Mouse (Mus musculus) layer of hippocampus, adult 8-10 months (tissue): ENCODE measurements around the gene Iqsec1. TPM values are rescaled to one million over a fixed set of nuclear protein-coding genes. Genes with fewer than 3 reads are reported as not detected.

Experiments
- DNase-seq, 2 experiments: peaks; one replicate each; pipeline ENCODE4 v3.0.0; 2022; ENCODE audit warnings: low spot score in 2 of 2
- microRNA-seq, 2 experiments: library from miRNA; unstranded; fragments of <30 nt; microRNA quantifications; one replicate each; pipeline ENCODE4 v1.2.0; 2022
- total RNA-seq, 4 experiments: library from RNA; stranded (reverse); gene quantifications; 2 replicates each; pipeline ENCODE4 v1.2.4; 2022

The Iqsec1 gene
- total RNA-seq, 4 experiments from 2014 or later, result 262 to 273 (median 267) TPM

DNA sequence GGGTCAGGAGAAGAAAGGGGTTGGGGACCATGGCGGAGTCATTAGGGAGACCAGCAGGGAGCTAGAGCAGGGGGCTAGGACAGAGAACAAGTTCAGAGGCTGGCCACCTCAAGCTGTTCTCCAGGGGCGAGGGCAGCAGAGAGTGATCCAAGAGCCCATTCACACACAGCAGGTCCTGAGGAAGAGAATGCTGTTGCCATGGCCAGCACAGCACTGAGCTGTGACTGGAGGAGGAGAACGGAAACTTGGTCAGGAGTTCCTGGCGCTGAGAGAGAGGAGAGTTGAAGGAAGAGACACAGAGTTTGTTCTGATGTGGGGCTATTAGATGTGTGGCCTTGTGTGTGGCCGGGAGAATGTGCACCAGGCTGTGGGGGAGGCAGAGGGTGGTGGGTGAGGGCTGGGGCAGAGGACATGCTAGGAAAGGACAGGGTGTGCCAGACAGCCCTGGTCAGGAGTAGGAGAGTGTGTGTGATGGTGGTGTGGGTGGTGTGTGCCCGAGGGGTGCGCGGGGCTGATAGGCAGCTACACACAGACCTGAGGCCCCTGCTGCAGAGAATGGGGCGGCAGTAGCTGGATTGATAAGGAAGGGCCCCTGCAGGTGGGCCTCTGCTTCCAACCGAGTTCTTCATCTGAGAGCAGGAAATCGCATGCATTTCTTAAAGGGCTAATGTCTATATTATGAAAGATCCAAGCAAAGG is 365.6 kb downstream of the Iqsec1 start:
- no peak for DNase-seq

GRCm38 (mm10) chr6:90621584-90621890 is 366.9 kb downstream of the Iqsec1 start:
- DNase-seq, result no peak

DNA sequence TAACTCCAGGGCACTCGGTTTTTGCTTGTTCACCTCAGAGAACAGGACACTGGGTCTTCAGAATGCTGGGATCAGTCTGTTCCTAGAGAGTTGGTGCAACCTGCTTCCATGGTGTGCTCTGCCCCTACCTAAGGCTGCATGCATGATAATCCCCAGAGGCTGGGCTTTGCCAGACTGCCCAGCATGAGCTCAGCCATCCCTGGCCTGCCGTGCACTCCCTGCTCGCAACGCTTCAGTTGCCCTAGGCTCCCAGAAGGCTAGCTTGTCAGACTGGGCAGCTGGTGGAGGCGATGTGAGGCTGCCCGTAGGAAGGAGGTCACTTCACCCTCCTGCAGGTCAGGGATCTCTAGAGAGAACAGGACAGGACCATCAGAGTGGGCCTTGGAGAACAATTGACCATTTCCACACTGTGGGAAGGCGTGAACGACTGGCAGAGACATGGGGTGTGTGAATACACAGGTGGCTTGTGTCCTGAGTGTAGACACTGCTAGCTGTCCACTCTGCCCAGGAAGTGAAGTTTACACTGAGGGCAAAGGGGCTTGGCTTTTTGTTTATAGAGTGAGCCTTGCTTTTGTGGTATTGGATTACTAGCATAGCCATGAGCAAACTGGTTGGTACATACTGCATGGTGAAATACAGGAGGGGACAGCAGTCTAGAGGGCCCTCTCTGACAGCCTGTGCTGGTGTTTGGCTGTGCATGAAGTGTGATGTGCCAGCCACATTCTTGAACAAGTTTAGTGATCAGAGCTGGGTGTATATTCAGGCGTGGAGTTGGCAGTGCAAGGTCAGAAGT is 367.5 kb downstream of the Iqsec1 start:
- no peak for DNase-seq

DNA sequence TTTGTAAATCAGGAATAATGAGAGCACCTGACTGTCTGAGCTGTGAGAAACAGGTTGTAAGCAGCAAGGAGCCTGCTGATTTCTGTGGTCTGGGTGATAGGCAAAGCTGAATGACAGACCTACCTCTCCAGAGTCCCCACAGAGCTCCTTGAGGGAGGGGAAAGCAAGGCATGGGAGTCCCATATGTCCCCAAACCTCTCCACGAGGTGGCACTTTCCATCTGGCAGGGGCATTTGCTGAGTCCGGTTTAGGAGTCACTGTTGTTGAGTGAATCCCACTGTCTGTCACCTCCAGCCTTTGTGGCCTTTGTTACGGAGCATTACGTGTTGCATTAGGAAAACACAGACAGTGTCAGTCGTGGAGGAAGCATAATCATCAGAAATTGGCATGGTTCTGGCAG is 368.5 kb downstream of the Iqsec1 start:
- DNase-seq, result no peak

- no peak for DNase-seq
Measured at GRCm38 (mm10) chr6:90618821-90619636, 369.5 kb downstream of the Iqsec1 start.

GRCm38 (mm10) chr6:90618274-90618673 is 370.2 kb downstream of the Iqsec1 start:
- DNase-seq, result no peak

DNA sequence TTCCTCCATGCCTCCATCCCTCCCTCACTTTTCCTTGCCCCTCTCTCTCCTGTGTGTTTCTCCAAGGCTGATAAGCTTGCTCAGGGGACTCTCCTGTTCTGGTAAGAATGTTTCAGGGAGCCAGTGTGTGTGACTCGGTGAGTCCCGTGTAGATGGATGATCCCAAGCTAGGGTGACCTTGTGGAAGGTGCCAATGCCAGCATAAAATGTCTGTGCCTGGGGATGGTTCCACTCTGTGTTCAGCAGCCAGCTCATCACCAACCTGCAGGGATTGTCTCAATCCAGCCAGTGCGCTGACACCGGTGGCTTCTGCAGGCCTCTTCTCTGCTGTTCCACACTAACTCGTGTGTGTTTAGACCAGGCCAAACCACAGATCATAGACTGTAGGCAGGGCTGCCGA is 372.0 kb downstream of the Iqsec1 start:
- no peak for DNase-seq

DNA sequence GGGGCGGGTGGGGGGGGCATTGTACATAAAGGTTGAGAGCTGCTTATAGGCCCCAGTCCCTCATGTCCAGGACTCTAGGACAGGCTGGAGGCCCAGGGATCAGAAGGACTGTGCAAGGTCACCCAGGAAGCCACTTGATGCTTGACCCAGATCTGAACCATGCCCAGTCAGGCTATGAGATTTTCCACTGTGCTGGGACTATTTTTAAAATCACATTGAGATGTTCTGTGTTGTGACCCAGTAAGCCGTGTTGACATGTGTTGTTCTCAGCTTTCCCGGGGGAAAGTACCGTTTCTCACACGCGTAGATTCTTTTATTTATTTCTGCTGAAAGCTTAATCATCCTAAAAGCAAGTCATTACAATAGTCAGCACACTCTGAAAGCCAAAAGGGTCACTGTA is 372.5 kb downstream of the Iqsec1 start:
- DNase-seq, result no peak

- DNase-seq, result no peak
Measured at GRCm38 (mm10) chr6:90615362-90615761, 373.1 kb downstream of the Iqsec1 start.

DNA sequence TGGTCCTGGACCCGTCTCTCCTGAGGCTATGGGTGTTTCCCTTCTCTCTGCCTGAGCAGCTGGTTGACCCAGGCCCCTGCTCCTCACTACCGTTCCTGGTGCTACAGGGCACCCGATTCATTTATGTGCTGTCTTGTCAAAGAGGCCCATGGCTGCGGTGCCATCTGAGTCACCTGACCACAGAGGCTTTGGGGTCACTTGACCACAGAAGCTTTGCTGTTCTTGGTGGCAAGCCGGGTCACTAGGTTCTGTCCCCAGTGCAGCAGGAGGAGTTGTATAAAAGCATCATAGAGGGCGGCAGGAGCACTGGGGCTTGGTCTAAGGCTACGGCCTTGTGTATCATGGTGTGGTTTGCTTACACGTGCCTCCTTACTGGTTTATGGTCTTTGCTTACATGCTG is 375.2 kb downstream of the Iqsec1 start:
- no peak for DNase-seq

- DNase-seq, result no peak
Measured at GRCm38 (mm10) chr6:90610248-90610647, 378.2 kb downstream of the Iqsec1 start.

DNA sequence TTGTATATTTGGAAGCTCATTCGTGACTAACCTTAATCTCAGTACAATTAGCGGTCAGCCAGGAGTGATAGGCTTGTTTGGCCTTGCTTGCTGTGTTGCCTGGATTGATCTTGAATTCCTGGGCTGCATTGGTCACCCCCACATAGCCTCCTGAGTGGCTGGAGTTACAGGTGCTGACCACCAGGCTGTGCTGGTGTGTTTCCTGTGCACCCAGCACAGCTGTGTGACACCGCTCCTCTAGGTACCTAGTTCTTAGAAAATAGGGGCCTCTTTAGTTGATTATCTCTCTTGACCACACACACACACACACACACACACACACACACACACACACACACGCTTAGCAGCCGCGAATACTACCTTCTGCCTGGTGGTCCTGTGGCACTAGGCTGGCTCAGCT is 380.3 kb downstream of the Iqsec1 start:
- no peak for DNase-seq

DNA sequence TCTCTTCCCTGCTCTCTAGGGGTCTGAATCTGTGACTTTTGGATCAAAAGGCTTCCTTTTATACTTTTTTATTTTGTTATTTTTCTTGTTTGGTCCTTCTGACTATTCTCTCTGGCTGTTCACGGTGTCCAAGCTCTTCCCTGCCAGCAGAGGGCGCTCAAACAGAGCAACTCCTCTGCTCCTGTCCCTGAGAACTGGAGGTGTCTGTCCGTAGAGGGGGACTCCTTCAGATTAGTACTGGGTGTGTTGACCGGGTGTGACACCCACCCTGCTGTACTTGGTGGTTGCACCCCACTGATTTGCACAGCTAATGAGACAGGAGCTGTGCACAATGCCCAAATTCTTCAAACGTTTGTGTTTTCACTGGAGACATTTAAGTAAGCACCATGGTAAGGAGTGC is 381.3 kb downstream of the Iqsec1 start:
- peak in 1 of 2 experiments; percentile 42 for DNase-seq

DNA sequence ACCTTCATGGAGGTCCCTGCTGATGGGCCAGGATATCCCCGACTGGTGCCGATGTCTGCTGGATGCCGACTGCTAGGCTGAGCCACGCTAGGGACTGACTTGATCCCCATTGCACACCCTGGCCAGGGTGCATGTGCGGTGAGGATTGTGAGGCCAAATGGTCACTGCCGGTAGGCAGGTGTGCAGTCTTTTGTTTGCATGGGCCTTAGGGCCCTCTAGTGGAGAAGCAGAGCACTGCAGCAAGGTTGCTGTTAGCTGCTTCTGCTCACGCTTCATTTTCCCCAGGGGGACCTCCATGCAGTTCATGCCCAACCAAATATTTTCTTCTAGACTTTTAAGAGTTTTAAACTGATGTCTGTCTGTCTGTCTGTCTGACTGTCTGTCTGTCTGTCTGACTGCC is 381.9 kb downstream of the Iqsec1 start:
- peak in 1 of 2 experiments; percentile 63 for DNase-seq

Small RNA genes lying within 50 kb of the gene (microRNA-seq; reads per million reads assigned to microRNA genes)
- gene Gm24816, result 0 reads per million in 2 experiments

Other genes starting within 250 kb of the Iqsec1 start
- gene Nup210, start 128.1 kb upstream of the Iqsec1 start, total RNA-seq, result 10 to 100 TPM; 17.1 to 30.9 (median 20.7) TPM
- 100 to 1,000 TPM; 165 to 192 (median 179) TPM for gene Hdac11, start 168.0 kb upstream of the Iqsec1 start, total RNA-seq
- 10 to 100 TPM; 10.3 to 13.7 (median 11.0) TPM for gene Fbln2, start 223.8 kb upstream of the Iqsec1 start, total RNA-seq